Mouse (Mus musculus): ENCODE results near the gene Knstrn. TPM values are rescaled to one million over a fixed set of nuclear protein-coding genes. Genes with fewer than 3 reads are reported as not detected.

Knstrn gene
- total RNA-seq, 1 experiment, result 36.5 TPM

DNA sequence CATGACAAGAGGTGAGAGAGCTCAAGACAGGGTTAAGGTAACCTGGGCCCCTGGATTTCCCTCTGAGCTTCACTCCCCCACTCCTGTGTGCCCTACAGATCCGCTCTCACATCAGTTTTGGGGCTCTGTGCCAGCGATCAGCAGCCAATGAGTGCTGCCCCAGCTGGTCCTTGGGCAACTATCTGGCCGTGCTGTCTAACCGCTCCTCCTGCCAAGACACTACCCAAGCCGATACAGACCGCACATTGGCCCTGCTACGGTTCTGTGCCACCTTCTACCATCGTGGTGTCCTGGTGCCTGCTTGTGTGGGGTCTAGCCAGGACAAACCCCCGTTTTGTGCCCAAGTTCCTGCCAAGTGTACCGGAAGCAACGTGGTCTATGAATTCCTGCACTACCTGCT, 24.3 kb upstream of the Knstrn start:
- no peak overlapping the region for H3K4me3 ChIP-seq (ENCODE audit: insufficient read depth in 1 of 2, low read depth in 1 of 2, low read length in 2 of 2, poor library complexity in 1 of 2, severe bottlenecking in 1 of 2)
- TF ChIP-seq ZC3H11A (IDR thresholded peaks at IDR 0.05; ENCODE audit: borderline replicate concordance, low read depth, low read length), result no peak
- no peak for TF ChIP-seq CHD2 (IDR thresholded peaks at IDR 0.05; ENCODE audit: low read depth, low read length)
- TF ChIP-seq ZNF384 (IDR thresholded peaks at IDR 0.05; ENCODE audit: low read depth, low read length), result no peak
- no peak for TF ChIP-seq MAFK (IDR thresholded peaks at IDR 0.05; ENCODE audit: insufficient read depth, low read depth, low read length)
- no peak for TF ChIP-seq HCFC1 (IDR thresholded peaks at IDR 0.05; ENCODE audit: borderline replicate concordance, insufficient read depth, low read length)
- peaks cover 0 to 8% of the 10 kb centered on the region in 2 experiments; a peak in 1 of 4 replicates for H3K4me1 ChIP-seq (ENCODE audit: control insufficient read depth in 2 of 2, insufficient read depth in 2 of 2, low read length in 2 of 2, poor library complexity in 1 of 2)
- no peak overlapping the region; the same call in 1 of the 2 replicates for H3K27ac ChIP-seq (ENCODE audit: insufficient read depth, low read depth, low read length, poor library complexity, severe bottlenecking)
- H3K9ac ChIP-seq (ENCODE audit: insufficient read depth, low read depth, low read length, poor library complexity, severe bottlenecking), result no peak overlapping the region
- in situ Hi-C loops (cut with MboI; ENCODE audit: low sequenced_read_pairs in 2 of 2, unreplicated experiment in 2 of 2), result no loop called here
- DNase-seq (ENCODE audit: low read depth, low spot score), result no peak
- H3K36me3 ChIP-seq (ENCODE audit: control insufficient read depth, insufficient read depth, low read length, poor library complexity, severe bottlenecking), result no peaks in the 10 kb centered on the region
- no peaks in the 10 kb centered on the region for H3K9me3 ChIP-seq (ENCODE audit: control insufficient read depth, insufficient read depth, low read depth, low read length)

DNA sequence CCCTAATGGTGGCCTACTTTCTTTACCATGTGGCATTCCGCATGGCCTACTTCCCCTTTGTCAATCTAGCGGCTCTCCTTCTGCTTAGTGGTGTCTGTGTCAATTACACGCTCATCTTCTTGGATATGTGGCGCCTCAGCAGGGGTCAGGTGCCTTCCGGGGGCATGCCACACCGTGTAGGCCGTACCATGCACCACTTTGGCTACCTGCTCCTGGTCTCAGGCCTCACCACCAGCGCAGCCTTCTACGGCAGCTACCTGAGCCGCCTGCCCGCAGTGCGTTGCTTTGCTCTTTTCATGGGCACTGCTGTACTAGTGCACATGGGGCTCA, 23.6 kb upstream of the Knstrn start:
- no peak for DNase-seq (ENCODE audit: low read depth, low spot score)
- H3K4me3 ChIP-seq (ENCODE audit: insufficient read depth in 1 of 2, low read depth in 1 of 2, low read length in 2 of 2, poor library complexity in 1 of 2, severe bottlenecking in 1 of 2), result peak overlapping the region; percentile 51 to 64; a peak in 3 of 4 replicates
- no peaks in the 10 kb centered on the region for H3K36me3 ChIP-seq (ENCODE audit: control insufficient read depth, insufficient read depth, low read length, poor library complexity, severe bottlenecking)
- peak overlapping the region; percentile 41 for H3K9ac ChIP-seq (ENCODE audit: insufficient read depth, low read depth, low read length, poor library complexity, severe bottlenecking)
- no peak overlapping the region for H3K27ac ChIP-seq (ENCODE audit: insufficient read depth, low read depth, low read length, poor library complexity, severe bottlenecking)
- in situ Hi-C loops (cut with MboI; ENCODE audit: low sequenced_read_pairs in 2 of 2, unreplicated experiment in 2 of 2), result no loop called here
- H3K9me3 ChIP-seq (ENCODE audit: control insufficient read depth, insufficient read depth, low read depth, low read length), result no peaks in the 10 kb centered on the region
- H3K4me1 ChIP-seq (ENCODE audit: control insufficient read depth in 2 of 2, insufficient read depth in 2 of 2, low read length in 2 of 2, poor library complexity in 1 of 2), result peaks cover 0 to 8% of the 10 kb centered on the region in 2 experiments; a peak in 1 of 4 replicates
- TF ChIP-seq CHD2 (IDR thresholded peaks at IDR 0.05; ENCODE audit: low read depth, low read length), result no peak
- no peak for TF ChIP-seq MAFK (IDR thresholded peaks at IDR 0.05; ENCODE audit: insufficient read depth, low read depth, low read length)
- TF ChIP-seq ZC3H11A (IDR thresholded peaks at IDR 0.05; ENCODE audit: borderline replicate concordance, low read depth, low read length), result no peak
- TF ChIP-seq HCFC1 (IDR thresholded peaks at IDR 0.05; ENCODE audit: borderline replicate concordance, insufficient read depth, low read length), result no peak
- no peak for TF ChIP-seq ZNF384 (IDR thresholded peaks at IDR 0.05; ENCODE audit: low read depth, low read length)

DNA sequence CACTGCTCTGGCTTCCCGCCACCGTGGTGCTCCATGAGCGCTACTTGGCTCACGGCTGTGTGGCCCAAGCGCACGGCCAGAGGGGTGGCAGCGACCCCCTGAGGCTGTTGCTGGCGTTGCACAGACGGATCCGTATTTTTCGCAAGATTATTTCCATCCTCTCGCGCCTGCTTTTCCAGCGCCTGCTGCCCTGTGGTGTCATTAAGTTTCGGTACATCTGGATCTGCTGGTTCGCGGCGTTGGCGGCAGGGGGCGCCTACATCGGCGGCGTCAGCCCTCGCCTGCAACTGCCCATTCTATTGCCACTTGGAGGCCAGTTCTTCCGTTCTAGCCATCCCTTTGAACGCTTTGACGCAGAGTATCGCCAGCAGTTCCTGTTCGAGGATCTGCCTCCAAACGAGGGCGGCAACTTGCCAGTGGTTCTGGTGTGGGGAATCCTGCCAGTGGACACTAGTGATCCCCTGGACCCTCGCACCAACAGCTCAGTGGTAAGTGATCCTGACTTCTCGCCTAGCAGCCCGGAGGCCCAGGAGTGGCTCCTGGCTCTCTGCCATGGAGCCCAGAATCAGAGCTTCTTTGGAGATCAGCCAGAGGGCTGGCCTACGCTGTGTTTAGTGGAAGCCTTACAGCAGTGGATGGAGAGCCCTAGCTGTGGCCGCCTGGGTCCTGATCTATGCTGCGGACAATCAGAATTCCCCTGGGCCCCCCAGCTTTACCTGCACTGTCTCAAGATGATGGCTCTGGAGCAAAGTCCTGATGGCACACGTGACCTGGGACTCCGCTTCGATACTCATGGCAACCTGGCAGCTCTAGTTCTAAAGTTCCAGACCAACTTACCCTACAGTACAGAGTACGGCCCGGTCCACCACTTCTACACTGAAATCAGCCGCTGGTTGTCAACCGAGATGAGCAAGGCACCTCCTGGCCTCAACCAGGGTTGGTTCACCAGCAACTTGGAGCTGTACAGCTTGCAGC, 23.0 kb upstream of the Knstrn start:
- Histone ChIP-seq H3K36me3 (ENCODE audit: control insufficient read depth, insufficient read depth, low read length, poor library complexity, severe bottlenecking) (no peaks in the 10 kb centered on the region), H3K4me1 (ENCODE audit: control insufficient read depth in 2 of 2, insufficient read depth in 2 of 2, low read length in 2 of 2, poor library complexity in 1 of 2) (peaks cover 0 to 8% of the 10 kb centered on the region in 2 experiments; a peak in 1 of 4 replicates), H3K9ac (ENCODE audit: insufficient read depth, low read depth, low read length, poor library complexity, severe bottlenecking) (peak overlapping the region; percentile 41), H3K9me3 (ENCODE audit: control insufficient read depth, insufficient read depth, low read depth, low read length) (no peaks in the 10 kb centered on the region), H3K27ac (ENCODE audit: insufficient read depth, low read depth, low read length, poor library complexity, severe bottlenecking) (no peak overlapping the region), H3K4me3 (ENCODE audit: insufficient read depth in 1 of 2, low read depth in 1 of 2, low read length in 2 of 2, poor library complexity in 1 of 2, severe bottlenecking in 1 of 2) (peak overlapping the region; percentile 51 to 64; a peak in 3 of 4 replicates)
- peak; percentile 72 for DNase-seq (ENCODE audit: low read depth, low spot score)
- TF ChIP-seq ZC3H11A (IDR thresholded peaks at IDR 0.05; ENCODE audit: borderline replicate concordance, low read depth, low read length) (peak; percentile 5; the same call in 1 of the 2 replicates), CHD2 (IDR thresholded peaks at IDR 0.05; ENCODE audit: low read depth, low read length) (no peak)
- in situ Hi-C loops (cut with MboI; ENCODE audit: low sequenced_read_pairs in 2 of 2, unreplicated experiment in 2 of 2), result no loop called here

DNA sequence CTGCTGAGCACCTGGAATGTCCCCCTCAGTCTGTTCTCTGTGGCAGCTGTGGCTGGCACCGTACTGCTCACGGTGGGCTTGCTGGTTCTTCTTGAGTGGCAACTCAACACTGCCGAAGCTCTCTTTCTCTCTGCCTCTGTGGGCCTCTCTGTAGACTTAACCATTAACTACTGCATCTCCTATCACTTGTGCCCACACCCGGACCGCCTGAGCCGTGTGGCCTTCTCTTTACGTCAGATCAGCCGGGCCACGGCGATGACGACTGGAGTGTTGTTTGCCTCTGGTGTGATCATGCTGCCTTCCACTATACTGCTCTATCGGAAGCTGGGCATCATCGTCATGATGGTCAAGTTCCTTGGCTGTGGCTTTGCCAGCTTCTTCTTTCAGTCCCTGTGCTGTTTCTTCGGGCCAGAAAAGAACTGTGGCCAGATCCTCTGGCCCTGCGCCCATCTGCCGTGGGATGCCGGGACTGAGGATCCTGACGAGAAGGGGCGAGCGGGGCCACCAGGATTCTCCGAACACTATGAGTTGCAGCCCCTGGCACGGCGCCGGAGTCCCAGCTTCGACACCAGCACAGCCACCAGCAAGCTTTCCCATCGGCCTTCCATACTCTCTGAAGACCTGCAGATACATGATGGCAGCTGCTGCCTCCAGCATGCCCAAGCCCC, 22.1 kb upstream of the Knstrn start:
- Histone ChIP-seq H3K9me3 (ENCODE audit: control insufficient read depth, insufficient read depth, low read depth, low read length) (no peaks in the 10 kb centered on the region), H3K27ac (ENCODE audit: insufficient read depth, low read depth, low read length, poor library complexity, severe bottlenecking) (no peak overlapping the region), H3K9ac (ENCODE audit: insufficient read depth, low read depth, low read length, poor library complexity, severe bottlenecking) (no peak overlapping the region), H3K36me3 (ENCODE audit: control insufficient read depth, insufficient read depth, low read length, poor library complexity, severe bottlenecking) (no peaks in the 10 kb centered on the region), H3K4me3 (ENCODE audit: insufficient read depth in 1 of 2, low read depth in 1 of 2, low read length in 2 of 2, poor library complexity in 1 of 2, severe bottlenecking in 1 of 2) (no peak overlapping the region), H3K4me1 (ENCODE audit: control insufficient read depth in 2 of 2, insufficient read depth in 2 of 2, low read length in 2 of 2, poor library complexity in 1 of 2) (peaks cover 0 to 8% of the 10 kb centered on the region in 2 experiments; a peak in 1 of 4 replicates)
- no peak for DNase-seq (ENCODE audit: low read depth, low spot score)
- TF ChIP-seq MAFK (IDR thresholded peaks at IDR 0.05; ENCODE audit: insufficient read depth, low read depth, low read length) (no peak), HCFC1 (IDR thresholded peaks at IDR 0.05; ENCODE audit: borderline replicate concordance, insufficient read depth, low read length) (no peak), CHD2 (IDR thresholded peaks at IDR 0.05; ENCODE audit: low read depth, low read length) (no peak), ZNF384 (IDR thresholded peaks at IDR 0.05; ENCODE audit: low read depth, low read length) (no peak), ZC3H11A (IDR thresholded peaks at IDR 0.05; ENCODE audit: borderline replicate concordance, low read depth, low read length) (no peak)
- in situ Hi-C loops (cut with MboI; ENCODE audit: low sequenced_read_pairs in 2 of 2, unreplicated experiment in 2 of 2), result no loop called here

Data from ES-E14 (cell line).